In the genomic region with DNA sequence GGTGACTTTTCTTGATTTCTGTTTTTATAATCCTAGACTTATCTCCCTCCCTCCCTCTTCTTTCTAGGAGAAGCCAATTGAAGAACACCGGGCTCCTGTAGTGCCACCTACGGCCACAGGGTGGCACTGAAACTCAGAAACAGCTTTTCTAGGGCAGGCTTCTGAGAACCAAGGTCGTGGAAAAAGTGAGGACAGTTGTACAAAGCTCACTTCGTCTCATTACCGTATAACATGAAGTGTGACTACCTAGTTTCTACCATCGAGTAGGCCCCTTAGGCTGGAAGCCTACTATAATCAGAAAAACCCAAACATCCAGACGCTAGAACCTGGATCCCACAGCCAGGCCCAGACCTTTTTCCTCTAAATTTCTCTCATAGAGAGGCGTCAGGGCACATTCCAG, we compare ENCODE assay signal across 8 mouse cellular contexts. TPM values are rescaled to one million over a fixed set of nuclear protein-coding genes. Genes with fewer than 3 reads are reported as not detected.
DNase-seq lines count a peak whose midpoint lies in the region; ATAC-seq and TF ChIP-seq lines count a peak whose summit lies in the region.

No protein-coding gene starts in this region.

- peak overlapping the region; percentile 31; the same call in 1 of the 2 replicates for H3K9ac ChIP-seq in ES-E14 (ENCODE audit: insufficient read depth, low read depth, low read length, poor library complexity, severe bottlenecking)
- H3K9ac ChIP-seq in forebrain, embryonic 14.5 days (ENCODE audit: low read length), result peak overlapping the region; percentile 60; the same call in 1 of the 2 replicates

- H3K9me3 ChIP-seq in ES-E14 (ENCODE audit: control insufficient read depth, insufficient read depth, low read depth, low read length), result no peaks in the 10 kb centered on the region
- H3K9me3 ChIP-seq in forebrain, embryonic 14.5 days (replicated peaks; ENCODE audit: control insufficient read depth, low read length), result no peaks in the 10 kb centered on the region

- H3K4me1 ChIP-seq in ES-E14 (ENCODE audit: control insufficient read depth in 2 of 2, insufficient read depth in 2 of 2, low read length in 2 of 2, poor library complexity in 1 of 2), result peaks cover 3 to 5% of the 10 kb centered on the region in 2 experiments; a peak in 2 of 4 replicates
- peaks cover 12% of the 10 kb centered on the region; the same call in 1 of the 2 replicates for H3K4me1 ChIP-seq in forebrain, embryonic 14.5 days (ENCODE audit: control insufficient read depth, insufficient read depth, low read length)

- H3K27ac ChIP-seq in ES-E14 (ENCODE audit: insufficient read depth, low read depth, low read length, poor library complexity, severe bottlenecking), result no peak overlapping the region
- H3K27ac ChIP-seq in forebrain, embryonic 14.5 days (ENCODE audit: low read depth, low read length), result no peak overlapping the region

- H3K36me3 ChIP-seq in ES-E14 (ENCODE audit: control insufficient read depth, insufficient read depth, low read length, poor library complexity, severe bottlenecking), result no peaks in the 10 kb centered on the region
- no peaks in the 10 kb centered on the region for H3K36me3 ChIP-seq in forebrain, embryonic 14.5 days (ENCODE audit: control insufficient read depth, insufficient read depth, low read length)

- in situ Hi-C loops in ES-E14 (cut with MboI; ENCODE audit: low sequenced_read_pairs in 2 of 2, unreplicated experiment in 2 of 2), result no loop called here

- no peak for ATAC-seq in forebrain, embryonic 14.5 days
- ATAC-seq in hematopoietic stem cell, adult 5-6 weeks (replicated peaks in 1 of 2; ENCODE audit: insufficient read depth in 1 of 2, low FRiP score in 2 of 2, low TSS enrichment in 1 of 2, low read depth in 1 of 2, poor library complexity in 2 of 2, severe bottlenecking in 2 of 2), result peak; percentile 12 to 33; a peak in 1 of 4 replicates

- WGBS in forebrain, embryonic 14.5 days, result 8% methylated on average over 8 of the region's 8 CpGs

- peak overlapping the region; percentile 54 to 65 for H3K4me3 ChIP-seq in ES-E14 (ENCODE audit: insufficient read depth in 1 of 2, low read depth in 1 of 2, low read length in 2 of 2, poor library complexity in 1 of 2, severe bottlenecking in 1 of 2)
- peak overlapping the region; percentile 35 for H3K4me3 ChIP-seq in forebrain, embryonic 14.5 days (ENCODE audit: low read depth, low read length)

- H3K4me2 ChIP-seq in forebrain, embryonic 14.5 days (ENCODE audit: low read length), result peak overlapping the region; percentile 81

- DNase-seq in ES-E14 (ENCODE audit: low read depth, low spot score), result peak; percentile 93
- DNase-seq in c-Kit-positive CD71-positive TER-119-positive erythroid progenitor cells, embryonic 14.5 days (ENCODE audit: low spot score), result peak; percentile 93
- DNase-seq in forebrain, embryonic 14.5 days (ENCODE audit: low spot score), result peak; percentile 94
- peak; percentile 81 for DNase-seq in layer of hippocampus, adult 9-11 months
- DNase-seq in lung, postnatal 10 days, result peak; percentile 94
- DNase-seq in retina, adult 2 months (ENCODE audit: low read depth, low spot score), result peak; percentile 77
- DNase-seq in thymus, postnatal 14 days, result peak; percentile 86

- H3K27me3 ChIP-seq in forebrain, embryonic 14.5 days (replicated peaks; ENCODE audit: control insufficient read depth, insufficient read depth, low read length), result no peaks in the 10 kb centered on the region

TF ChIP-seq in ES-E14, 5 proteins besides CTCF, POLR2A, EP300 and RAD21:
- no peak for TF ChIP-seq ZNF384 (IDR thresholded peaks at IDR 0.05; ENCODE audit: low read depth, low read length)
- no peak for TF ChIP-seq MAFK (IDR thresholded peaks at IDR 0.05; ENCODE audit: insufficient read depth, low read depth, low read length)
- no peak for TF ChIP-seq HCFC1 (IDR thresholded peaks at IDR 0.05; ENCODE audit: borderline replicate concordance, insufficient read depth, low read length)
- no peak for TF ChIP-seq CHD2 (IDR thresholded peaks at IDR 0.05; ENCODE audit: low read depth, low read length)
- TF ChIP-seq ZC3H11A (IDR thresholded peaks at IDR 0.05; ENCODE audit: borderline replicate concordance, low read depth, low read length), result no peak
TF ChIP-seq in ES-E14: peak in this region for 0.

RNA-seq across cellular contexts. Expression of a gene that starts 3.6 kb away (rescaled TPM):
- 38.6 and 38.8 TPM in 2 replicates for total RNA-seq in ES-E14 (2012; rRNA removed)
- 45.2 and 49.6 TPM in 2 replicates for polyA plus RNA-seq in forebrain, embryonic 14.5 days (2014; fragmentation: Nextera tagmentation; extraction: Ambion mirVana)
- 22.0 and 39.1 TPM in 2 replicates for total RNA-seq in hematopoietic stem cell, adult 5-6 weeks (2017)

RNA-seq across cellular contexts. Expression of a gene that starts 7.4 kb away (rescaled TPM):
- 4.5 and 6.2 TPM in 2 replicates for total RNA-seq in ES-E14 (2012; rRNA removed)
- 10.7 and 13.9 TPM in 2 replicates for polyA plus RNA-seq in forebrain, embryonic 14.5 days (2014; fragmentation: Nextera tagmentation; extraction: Ambion mirVana)
- 5.2 and 6.7 TPM in 2 replicates for total RNA-seq in hematopoietic stem cell, adult 5-6 weeks (2017)

RNA-seq across cellular contexts. Expression of a gene that starts 21.3 kb away (rescaled TPM):
- total RNA-seq in ES-E14 (2012; rRNA removed), result 7.1 and 9.0 TPM in 2 replicates
- polyA plus RNA-seq in forebrain, embryonic 14.5 days (2014; fragmentation: Nextera tagmentation; extraction: Ambion mirVana), result 124 and 188 TPM in 2 replicates
- 20.9 and 22.5 TPM in 2 replicates for total RNA-seq in hematopoietic stem cell, adult 5-6 weeks (2017)

RNA-seq across cellular contexts. Expression of a gene that starts 21.5 kb away (rescaled TPM):
- total RNA-seq in ES-E14 (2012; rRNA removed), result 71.7 and 81.1 TPM in 2 replicates
- 69.2 and 74.0 TPM in 2 replicates for polyA plus RNA-seq in forebrain, embryonic 14.5 days (2014; fragmentation: Nextera tagmentation; extraction: Ambion mirVana)
- total RNA-seq in hematopoietic stem cell, adult 5-6 weeks (2017), result 56.2 and 69.2 TPM in 2 replicates

RNA-seq across cellular contexts. Expression of a gene that starts 28.1 kb away (rescaled TPM):
- 6.0 and 8.6 TPM in 2 replicates for total RNA-seq in ES-E14 (2012; rRNA removed)
- polyA plus RNA-seq in forebrain, embryonic 14.5 days (2014; fragmentation: Nextera tagmentation; extraction: Ambion mirVana), result 6.8 and 11.6 TPM in 2 replicates
- total RNA-seq in hematopoietic stem cell, adult 5-6 weeks (2017), result 33.6 and 42.1 TPM in 2 replicates
